Mouse (Mus musculus) midbrain, embryonic 12.5 days (tissue): ENCODE results near the gene Capn5. TPM values are rescaled to one million over a fixed set of nuclear protein-coding genes. Genes with fewer than 3 reads are reported as not detected.
A peak's percentile ranks its signal among the peaks of the same experiment; 100 is the strongest.
"Not testable (repeated sequence)": the region's sequence is repeated elsewhere in the genome, so short reads cannot be mapped to it uniquely, and the experiment has no call there.

Experiments
- ATAC-seq: fragments of 200-750 bp; cut with Nextera tagmentation; 2 replicates; pipeline ENCODE4 v1.8.0; 2017; ENCODE audit warnings: low read depth, moderate TSS enrichment, moderate library complexity; ENCODE audit not compliant: low FRiP score
- H3K27ac ChIP-seq: fragments of 300-500 bp; sonication (generic); replicated peaks from 2 replicates; pipeline ENCODE4 v1.5.1; 2016; ENCODE audit warnings: mild to moderate bottlenecking
- H3K27me3 ChIP-seq: fragments of 300-500 bp; sonication (generic); 2 replicates; pipeline ENCODE4 v1.6.1; 2016; ENCODE audit warnings: mild to moderate bottlenecking
- H3K36me3 ChIP-seq: fragments of 300-500 bp; sonication (generic); 2 replicates; pipeline ENCODE4 v1.6.1; 2016
- H3K4me1 ChIP-seq: fragments of 300-500 bp; sonication (generic); 2 replicates; pipeline ENCODE4 v1.6.1; 2016
- H3K4me2 ChIP-seq: fragments of 300-500 bp; sonication (generic); replicated peaks from 2 replicates; pipeline ENCODE4 v1.6.1; 2016; ENCODE audit warnings: mild to moderate bottlenecking, moderate library complexity
- H3K4me3 ChIP-seq: fragments of 300-500 bp; sonication (generic); 2 replicates; pipeline ENCODE4 v1.5.1; 2016; ENCODE audit warnings: mild to moderate bottlenecking
- H3K9ac ChIP-seq: fragments of 300-500 bp; sonication (generic); replicated peaks from 2 replicates; pipeline ENCODE4 v1.6.1; 2016; ENCODE audit warnings: mild to moderate bottlenecking, moderate library complexity
- H3K9me3 ChIP-seq: fragments of 300-500 bp; sonication (generic); 2 replicates; pipeline ENCODE4 v1.6.1; 2016; ENCODE audit warnings: mild to moderate bottlenecking
- WGBS: fragments of 180-500 bp; shearing (Covaris S2); methylation state at CpG from one replicate; pipeline ENCODE4 v1.1.7; 2016; 5-methylcytosine and 5-hydroxymethylcytosine counted together
- polyA plus RNA-seq: library from polyadenylated mRNA; unstranded; fragments of >200 nt; fragmentation: Nextera tagmentation; extraction: Ambion mirVana; gene quantifications from 2 replicates; pipeline ENCODE4 v1.2.1, GENCODE M21; 2016

Capn5 gene
- polyA plus RNA-seq, 1 experiment from 2014 or later = 7.2 TPM

GRCm38 (mm10) chr7:98190578-98190977, 12.5 kb upstream of the Capn5 start:
- H3K36me3 ChIP-seq = no peaks in the 10 kb centered on the region
- H3K4me2 ChIP-seq = no peak overlapping the region
- H3K9me3 ChIP-seq = no peaks in the 10 kb centered on the region
- no peak overlapping the region for H3K27ac ChIP-seq
- WGBS = 91% methylated on average over 1 of the region's 1 CpGs
- peaks cover 69% of the 10 kb centered on the region for H3K27me3 ChIP-seq
- H3K4me3 ChIP-seq = no peak overlapping the region
- ATAC-seq = no peak
- H3K9ac ChIP-seq = no peak overlapping the region
- peaks cover 33% of the 10 kb centered on the region for H3K4me1 ChIP-seq

- no peak for ATAC-seq
- Histone ChIP-seq H3K27me3 (peaks cover 67% of the 10 kb centered on the region), H3K4me2 (no peak overlapping the region), H3K9ac (no peak overlapping the region), H3K27ac (no peak overlapping the region), H3K4me3 (no peak overlapping the region), H3K36me3 (no peaks in the 10 kb centered on the region), H3K4me1 (peaks cover 33% of the 10 kb centered on the region), H3K9me3 (no peaks in the 10 kb centered on the region)
- 57% methylated on average over 3 of the region's 3 CpGs for WGBS
Measured at GRCm38 (mm10) chr7:98189745-98190144, 11.7 kb upstream of the Capn5 start.

DNA sequence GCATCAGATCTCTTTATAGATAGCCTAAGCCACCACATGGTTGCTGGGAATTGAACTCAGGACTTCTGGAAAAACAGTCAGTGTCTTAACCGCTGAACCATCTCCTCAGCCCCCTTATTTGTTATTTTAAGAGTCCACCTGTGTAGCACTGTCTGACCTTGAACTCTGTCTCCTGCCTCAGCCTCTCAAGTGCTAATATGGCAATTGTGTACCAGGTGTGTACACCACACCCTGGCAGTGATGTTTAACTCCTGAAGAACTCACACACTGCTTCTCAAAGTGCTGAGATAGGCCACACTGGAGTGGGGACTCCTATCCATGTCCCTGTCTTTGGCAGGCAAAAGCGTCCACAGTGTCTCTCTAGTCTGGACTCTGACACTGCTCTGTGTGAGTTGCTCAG, 10.6 kb upstream of the Capn5 start:
- Histone ChIP-seq H3K9ac (no peak overlapping the region), H3K4me3 (no peak overlapping the region), H3K27me3 (peaks cover 65% of the 10 kb centered on the region), H3K4me1 (peaks cover 23% of the 10 kb centered on the region), H3K4me2 (no peak overlapping the region), H3K9me3 (no peaks in the 10 kb centered on the region), H3K27ac (no peak overlapping the region), H3K36me3 (no peaks in the 10 kb centered on the region)
- ATAC-seq = no peak
- WGBS = 92% methylated on average over 2 of the region's 2 CpGs

- H3K9ac ChIP-seq = no peak overlapping the region
- no peak overlapping the region for H3K4me3 ChIP-seq
- H3K4me1 ChIP-seq = peaks cover 19% of the 10 kb centered on the region
- H3K27me3 ChIP-seq = peaks cover 63% of the 10 kb centered on the region
- H3K9me3 ChIP-seq = no peaks in the 10 kb centered on the region
- H3K27ac ChIP-seq = no peak overlapping the region
- no peak overlapping the region for H3K4me2 ChIP-seq
- 94% methylated on average over 2 of the region's 2 CpGs for WGBS
- no peak for ATAC-seq
- H3K36me3 ChIP-seq = no peaks in the 10 kb centered on the region
Measured at GRCm38 (mm10) chr7:98188238-98188637, 10.2 kb upstream of the Capn5 start.

DNA sequence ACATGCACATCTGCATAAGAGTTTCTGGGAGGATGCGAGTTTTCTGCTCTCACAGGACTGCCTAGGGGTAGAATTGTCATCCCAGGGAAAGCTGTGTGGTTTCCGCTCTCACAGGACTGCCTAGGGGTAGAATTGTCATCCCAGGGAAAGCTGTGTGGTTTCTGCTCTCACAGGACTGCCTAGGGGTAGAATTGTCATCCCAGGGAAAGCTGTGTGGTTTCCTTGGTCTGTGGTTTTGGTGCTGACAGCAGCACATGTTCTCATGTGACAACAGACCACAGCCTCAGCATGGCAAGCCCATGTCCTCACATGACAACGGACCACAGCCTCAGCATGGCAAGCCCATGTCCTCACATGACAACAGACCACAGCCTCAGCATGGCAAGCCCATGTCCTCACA, 9.3 kb upstream of the Capn5 start:
- Histone ChIP-seq H3K27ac (peak overlapping the region; percentile 64), H3K27me3 (peaks cover 63% of the 10 kb centered on the region), H3K4me1 (peaks cover 18% of the 10 kb centered on the region)
- not testable (repeated sequence) for H3K9me3 ChIP-seq, ATAC-seq, H3K36me3 ChIP-seq, H3K9ac ChIP-seq, H3K4me3 ChIP-seq, H3K4me2 ChIP-seq
- 72% methylated on average over 3 of the region's 3 CpGs for WGBS

DNA sequence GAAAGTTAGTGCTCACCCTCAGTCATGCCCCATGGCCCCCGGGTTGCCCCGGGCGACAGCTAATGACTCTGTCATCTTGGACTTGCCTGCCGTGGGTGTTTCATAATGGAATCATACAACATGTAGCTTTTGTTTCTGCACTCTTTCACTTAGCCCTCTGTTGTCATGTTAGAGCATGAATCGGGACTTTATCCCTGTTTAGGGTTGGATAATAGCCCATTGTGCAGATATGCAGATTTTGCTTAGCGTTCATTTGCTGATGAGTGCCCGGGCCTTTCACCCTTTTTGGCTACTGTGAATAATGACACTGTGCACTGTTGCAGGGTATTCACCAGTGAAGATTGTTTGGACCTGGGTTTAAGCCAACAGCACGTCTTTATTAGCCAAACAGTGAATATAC, 8.6 kb upstream of the Capn5 start:
- Histone ChIP-seq H3K9me3 (no peaks in the 10 kb centered on the region), H3K27me3 (peaks cover 60% of the 10 kb centered on the region), H3K27ac (0 out of 2 replicates have a peak overlapping the region, but pooled peaks have one; percentile 64), H3K36me3 (no peaks in the 10 kb centered on the region), H3K4me1 (peaks cover 18% of the 10 kb centered on the region), H3K4me3 (no peak overlapping the region), H3K4me2 (no peak overlapping the region), H3K9ac (no peak overlapping the region)
- 34% methylated on average over 8 of the region's 8 CpGs for WGBS
- ATAC-seq = peak; percentile 93

- ATAC-seq = no peak
- H3K4me3 ChIP-seq = no peak overlapping the region
- no peak overlapping the region for H3K4me2 ChIP-seq
- H3K9ac ChIP-seq = no peak overlapping the region
- WGBS = 76% methylated on average over 6 of the region's 6 CpGs
- H3K36me3 ChIP-seq = no peaks in the 10 kb centered on the region
- H3K27me3 ChIP-seq = peaks cover 60% of the 10 kb centered on the region
- 0 out of 2 replicates have a peak overlapping the region, but pooled peaks have one; percentile 26 for H3K27ac ChIP-seq
- peaks cover 18% of the 10 kb centered on the region for H3K4me1 ChIP-seq
- no peaks in the 10 kb centered on the region for H3K9me3 ChIP-seq
Measured at GRCm38 (mm10) chr7:98185326-98185725, 7.3 kb upstream of the Capn5 start.

GRCm38 (mm10) chr7:98178560-98179231, 622 bp upstream of the Capn5 start:
- peaks cover 57% of the 10 kb centered on the region for H3K27me3 ChIP-seq

DNA sequence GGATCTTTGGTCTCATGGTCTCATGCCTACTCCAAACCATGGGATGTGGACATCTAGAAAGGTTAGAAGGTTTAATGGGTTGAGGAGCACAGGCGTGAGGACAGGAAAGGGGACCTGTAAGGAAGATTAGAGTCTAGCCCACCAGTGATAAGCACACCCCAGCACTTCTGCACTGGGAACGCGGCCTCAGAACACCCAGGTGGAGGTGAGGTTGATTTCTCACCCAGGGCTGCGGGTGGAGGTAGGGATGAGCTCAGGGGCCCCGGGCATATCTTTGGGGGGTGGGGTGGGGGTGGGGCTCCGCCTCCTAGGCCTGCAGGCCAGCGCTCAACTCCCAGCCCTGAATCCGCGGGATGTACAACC, 527 bp downstream of the Capn5 start:
- 6% methylated on average over 8 of the region's 9 CpGs for WGBS
- peaks cover 49% of the 10 kb centered on the region for H3K27me3 ChIP-seq

More at GRCm38 (mm10) chr7:98178560-98179231, 622 bp upstream of the Capn5 start:
- Histone ChIP-seq H3K9me3 (no peaks in the 10 kb centered on the region), H3K4me3 (peak overlapping the region; percentile 79), H3K27ac (no peak overlapping the region), H3K4me2 (peak overlapping the region; percentile 82), H3K9ac (peak overlapping the region; percentile 68; the same call in 1 of the 2 replicates), H3K4me1 (peaks cover 5% of the 10 kb centered on the region; the same call in 1 of the 2 replicates), H3K36me3 (no peaks in the 10 kb centered on the region)
- 95% methylated on average over 5 of the region's 5 CpGs for WGBS
- ATAC-seq = peak; percentile 35

DNA sequence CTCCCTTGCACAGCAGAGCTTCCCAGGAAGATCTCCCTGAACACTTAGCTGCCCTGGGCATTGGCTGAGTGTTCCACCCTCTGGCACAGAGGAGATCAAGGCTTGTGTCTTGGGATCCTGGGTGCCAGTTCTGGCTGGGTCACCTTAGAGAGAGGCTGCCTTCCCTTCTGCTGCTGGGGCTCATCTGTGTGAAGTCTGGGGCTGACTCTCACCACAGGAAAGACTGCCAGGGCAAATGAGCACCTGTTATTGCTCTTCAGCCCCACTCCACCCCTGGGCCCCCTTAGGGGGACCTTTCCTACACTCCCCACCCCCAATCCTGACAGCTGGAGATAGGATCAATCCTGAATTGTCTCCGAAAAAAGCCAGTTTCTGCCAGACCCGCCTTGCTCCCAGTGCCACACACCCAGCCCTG, 996 bp downstream of the Capn5 start:
- Histone ChIP-seq H3K27ac (no peak overlapping the region), H3K4me2 (peak overlapping the region; percentile 82), H3K27me3 (peaks cover 50% of the 10 kb centered on the region), H3K9me3 (no peaks in the 10 kb centered on the region), H3K9ac (peak overlapping the region; percentile 68; the same call in 1 of the 2 replicates), H3K36me3 (no peaks in the 10 kb centered on the region), H3K4me3 (peak overlapping the region; percentile 79; the same call in 1 of the 2 replicates), H3K4me1 (peaks cover 5% of the 10 kb centered on the region; the same call in 1 of the 2 replicates)
- WGBS = 55% methylated on average over 2 of the region's 2 CpGs
- ATAC-seq = peak; percentile 9; the same call in 1 of the 2 replicates

More for the DNA sequence above, 527 bp downstream of the Capn5 start:
- Histone ChIP-seq H3K4me3 (peak overlapping the region; percentile 79), H3K9ac (peak overlapping the region; percentile 68), H3K36me3 (no peaks in the 10 kb centered on the region), H3K4me1 (peaks cover 5% of the 10 kb centered on the region; the same call in 1 of the 2 replicates), H3K27ac (no peak overlapping the region), H3K9me3 (no peaks in the 10 kb centered on the region), H3K4me2 (peak overlapping the region; percentile 82)
- ATAC-seq = peak; percentile 46; the same call in 1 of the 2 replicates

DNA sequence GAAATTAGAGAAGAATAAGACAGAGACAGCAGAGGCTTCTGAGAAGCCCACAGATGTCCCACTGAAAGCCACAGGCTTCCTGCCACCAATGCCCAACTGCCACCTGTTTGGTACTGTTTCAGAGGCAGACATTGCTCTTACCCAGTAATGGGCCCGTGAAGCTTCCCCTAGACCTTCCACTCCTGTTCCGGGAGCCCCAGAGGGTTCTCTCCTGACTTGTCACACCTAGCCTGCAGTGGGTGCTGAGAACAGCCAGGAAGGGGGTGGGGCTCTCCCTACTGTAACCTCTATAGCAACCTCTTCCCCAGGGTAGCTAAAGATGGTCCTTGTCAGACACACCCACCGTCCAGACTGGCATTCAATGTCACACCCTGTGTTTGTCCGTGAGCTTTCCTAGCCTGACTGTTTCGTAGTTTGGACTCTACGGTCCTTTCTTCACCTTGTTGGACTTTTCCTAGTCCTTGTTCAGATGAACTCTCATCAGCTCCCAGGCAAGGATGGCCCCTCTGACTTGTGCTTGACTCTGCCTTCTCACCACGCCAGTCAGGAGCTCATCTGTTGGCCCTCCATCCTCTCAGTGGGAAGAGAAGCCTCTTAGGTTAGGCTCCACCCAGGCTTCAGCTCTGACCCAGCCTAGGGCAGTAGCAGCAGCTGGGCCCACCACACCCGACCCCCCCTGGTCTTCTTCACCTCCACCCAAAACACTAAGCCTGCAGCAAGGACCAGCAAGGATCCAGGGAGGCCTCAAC, 1.6 kb downstream of the Capn5 start:
- ATAC-seq = no peak
- Histone ChIP-seq H3K27me3 (peaks cover 45% of the 10 kb centered on the region), H3K9ac (no peak overlapping the region), H3K9me3 (no peaks in the 10 kb centered on the region), H3K4me1 (peaks cover 7% of the 10 kb centered on the region; the same call in 1 of the 2 replicates), H3K4me3 (no peak overlapping the region), H3K27ac (no peak overlapping the region), H3K36me3 (no peaks in the 10 kb centered on the region), H3K4me2 (peak overlapping the region; percentile 82)
- 79% methylated on average over 8 of the region's 8 CpGs for WGBS
